Mouse (Mus musculus): ENCODE results near the gene U2af1.
"Not testable (repeated sequence)": the region's sequence is repeated elsewhere in the genome, so short reads cannot be mapped to it uniquely, and the experiment has no call there.

The U2af1 gene

GRCm38 (mm10) chr17:31627961-31628360 lies 30.7 kb downstream of the U2af1 start:
- peak in 1 of 2 experiments; percentile 42 for DNase-seq (ENCODE audit: inconsistent age in 2 of 2, low spot score in 1 of 2)

- no peak for DNase-seq (ENCODE audit: inconsistent age in 2 of 2, low spot score in 1 of 2)
These were observed 35.6 kb downstream of the U2af1 start for GRCm38 (mm10) chr17:31623101-31623500.

- DNase-seq (ENCODE audit: inconsistent age in 2 of 2, low spot score in 1 of 2), result no peak
These were observed 45.5 kb downstream of the U2af1 start for GRCm38 (mm10) chr17:31613086-31613755.

GRCm38 (mm10) chr17:31609895-31610294 lies 48.8 kb downstream of the U2af1 start:
- no peak for DNase-seq (ENCODE audit: inconsistent age in 2 of 2, low spot score in 1 of 2)

DNA sequence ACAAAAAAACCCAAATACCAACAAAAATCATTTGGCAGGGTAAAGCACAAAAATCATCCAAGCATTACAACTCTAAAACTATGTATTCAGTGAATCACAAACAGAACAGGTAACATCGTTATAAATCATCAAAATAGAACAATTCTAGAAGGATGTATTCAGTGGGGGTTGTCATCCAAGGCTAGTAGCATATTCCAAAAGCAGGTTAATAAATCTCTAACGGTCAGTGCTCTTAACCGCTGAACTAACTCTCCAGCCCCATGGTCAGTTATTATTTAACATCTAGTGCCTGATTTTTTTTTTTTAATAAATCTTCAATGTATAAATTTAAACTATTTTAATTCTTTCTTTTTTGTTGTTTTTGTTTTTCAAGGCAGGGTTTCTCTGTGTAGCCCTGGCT lies 49.5 kb downstream of the U2af1 start:
- not testable (repeated sequence) for DNase-seq (ENCODE audit: inconsistent age in 2 of 2, low spot score in 1 of 2)

DNA sequence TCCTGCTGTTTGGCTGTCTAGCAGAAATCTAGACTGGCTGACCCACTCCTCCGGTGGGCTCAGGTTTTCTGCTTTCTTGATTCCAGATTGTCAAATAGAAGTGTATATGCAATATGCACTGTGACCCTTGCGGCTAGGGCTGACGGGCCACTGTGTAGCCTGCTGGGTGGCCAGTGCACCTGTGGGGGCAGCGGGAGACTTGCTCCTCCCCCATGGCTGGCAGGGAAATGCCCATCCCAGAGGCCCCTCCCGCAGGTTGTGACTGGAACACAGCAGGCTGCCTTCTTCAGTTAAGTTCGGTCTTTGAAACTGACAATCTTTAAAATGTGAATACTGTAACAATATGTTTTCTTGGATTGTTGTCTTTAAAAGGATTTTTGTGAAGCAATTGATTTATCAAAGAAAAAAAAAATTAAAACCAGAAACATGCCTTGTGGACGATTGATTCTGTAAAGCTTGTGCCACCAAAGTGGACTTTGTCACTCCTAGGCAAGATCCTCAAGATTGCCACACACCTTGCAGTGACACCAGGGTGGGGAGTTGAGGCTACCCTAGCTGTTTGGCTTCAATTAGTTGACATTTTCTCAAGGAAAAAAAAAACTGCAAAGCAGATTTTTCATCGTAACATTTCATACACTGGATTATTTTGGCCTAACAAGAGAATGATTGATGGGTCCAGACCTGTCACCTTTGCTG lies 51.3 kb downstream of the U2af1 start:
- no peak for DNase-seq (ENCODE audit: inconsistent age in 2 of 2, low spot score in 1 of 2)

DNA sequence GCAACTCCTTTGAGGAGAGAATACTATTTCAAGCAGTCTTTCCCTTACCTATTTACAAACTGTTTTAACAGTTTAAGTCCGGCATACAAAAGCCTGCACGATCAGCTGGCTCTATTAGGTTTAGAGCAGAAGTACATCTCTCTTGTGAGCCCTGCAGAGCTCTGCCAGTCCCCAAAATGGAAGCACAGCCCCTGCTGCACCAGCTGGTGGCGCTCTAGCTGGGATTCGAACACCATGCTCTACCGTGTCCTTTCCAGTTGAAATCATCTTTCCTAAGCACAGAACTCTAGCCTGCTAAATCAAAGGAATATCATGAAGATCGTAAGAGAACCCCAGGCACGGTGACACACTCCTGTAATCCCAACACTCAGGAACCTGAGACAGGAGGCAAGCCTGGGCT lies 52.3 kb downstream of the U2af1 start:
- no peak for DNase-seq (ENCODE audit: inconsistent age in 2 of 2, low spot score in 1 of 2)

- DNase-seq (ENCODE audit: inconsistent age in 2 of 2, low spot score in 1 of 2), result no peak
These were observed 60.1 kb downstream of the U2af1 start for GRCm38 (mm10) chr17:31598593-31598992.

DNA sequence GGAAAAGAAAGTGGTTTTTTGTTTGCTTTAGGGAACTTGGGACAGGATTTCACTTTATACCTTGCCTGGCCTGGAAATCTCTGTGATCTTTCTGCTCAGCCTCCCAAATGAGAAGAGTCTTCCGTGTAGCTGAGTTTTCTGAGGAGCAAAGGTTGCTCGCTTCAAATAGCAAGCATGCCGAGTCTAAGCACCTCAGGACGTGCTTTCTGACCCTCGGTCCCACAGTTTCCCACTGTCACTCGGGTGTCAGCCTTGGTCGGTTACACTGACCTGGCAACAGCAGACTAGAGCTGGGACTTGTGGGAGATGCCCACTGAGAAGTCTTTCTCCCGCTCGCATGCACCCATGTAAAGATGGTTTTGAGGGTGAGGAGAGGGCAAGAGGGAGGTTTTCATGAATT lies 60.7 kb downstream of the U2af1 start:
- DNase-seq (ENCODE audit: inconsistent age in 2 of 2, low spot score in 1 of 2), result no peak

Measured in adrenal gland, adult (tissue).